Mouse (Mus musculus): ENCODE data around the gene OR5BS1P.

GRCm38 (mm10) chr15:98424326-98424725, 45.4 kb upstream of the OR5BS1P start:
- TF ChIP-seq GATA1 (IDR thresholded peaks at IDR 0.05; ENCODE audit: borderline replicate concordance, low read length) (no peak), FLI1 (IDR thresholded peaks at IDR 0.05; ENCODE audit: low read length) (no peak)

Data from megakaryocyte, embryonic 14.5 days (primary cell).